Mouse (Mus musculus): Measurements from ENCODE around the gene 2810004N23Rik. TPM values are rescaled to one million over a fixed set of nuclear protein-coding genes. Genes with fewer than 3 reads are reported as not detected.

The 2810004N23Rik gene
- polyA plus RNA-seq, 1 experiment from 2014 or later: 71.0 TPM

DNA sequence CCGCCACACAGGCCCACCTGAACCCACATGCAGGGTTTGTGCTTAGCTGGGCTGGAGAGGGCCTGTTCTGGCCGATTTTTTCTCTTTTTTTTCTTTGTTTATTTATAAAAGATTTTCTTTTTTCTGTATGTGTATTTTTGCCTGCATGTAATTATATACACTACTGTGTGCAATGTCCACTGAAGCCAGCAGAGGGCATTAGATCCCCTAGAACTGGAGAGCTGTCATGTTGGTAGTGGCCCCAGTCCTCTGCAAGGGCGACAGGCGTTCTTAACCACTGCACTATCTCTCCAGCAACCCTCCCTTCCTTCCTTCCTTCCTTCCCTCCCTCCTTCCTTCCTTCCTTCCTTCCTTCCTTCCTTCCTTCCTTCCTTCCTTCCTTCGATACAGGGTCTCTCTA, 25.5 kb upstream of the 2810004N23Rik start:
- Histone ChIP-seq H3K27me3 (ENCODE audit: low read depth, poor library complexity, severe bottlenecking) (no peaks in the 10 kb centered on the region), H3K4me1 (peaks cover 11% of the 10 kb centered on the region), H3K9me3 (replicated peaks) (0 out of 2 replicates have a peak, but pooled peaks cover 1% of the 10 kb centered on the region), H3K4me3 (no peak overlapping the region), H3K27ac (no peak overlapping the region), H3K36me3 (peaks cover 90% of the 10 kb centered on the region)
- 93% methylated on average over 5 of the region's 5 CpGs for WGBS
- no peak for DNase-seq (ENCODE audit: low spot score)

DNA sequence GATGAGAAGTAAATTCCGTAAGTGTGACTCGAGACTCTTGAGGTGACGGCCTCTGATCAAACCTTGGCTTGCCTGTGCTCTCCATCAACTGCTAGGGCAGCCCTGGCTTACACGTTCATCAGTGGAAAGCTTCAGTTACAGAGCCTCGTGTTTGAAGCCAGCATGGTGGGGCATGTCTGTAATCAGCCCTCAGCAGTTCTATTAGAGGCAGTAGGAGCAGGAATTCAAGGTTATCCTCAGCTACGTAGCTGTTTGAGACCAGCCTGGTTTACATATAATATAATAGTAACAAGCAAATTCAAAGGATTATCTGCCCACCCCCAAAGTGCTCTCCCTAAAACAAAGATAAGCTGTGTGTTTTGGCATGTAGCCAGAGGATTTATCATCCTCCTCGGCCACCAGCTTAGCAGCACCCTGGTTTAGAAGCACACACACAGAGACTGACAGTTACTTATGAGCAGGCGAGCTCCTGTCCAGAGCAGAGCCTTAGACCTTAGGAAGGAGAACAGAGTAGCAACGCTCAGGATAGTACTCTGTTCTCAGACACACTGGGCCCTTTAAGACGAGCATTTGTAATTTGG, 16.1 kb upstream of the 2810004N23Rik start:
- H3K4me3 ChIP-seq: no peak overlapping the region
- no peak overlapping the region for H3K27ac ChIP-seq
- no peaks in the 10 kb centered on the region for H3K27me3 ChIP-seq (ENCODE audit: low read depth, poor library complexity, severe bottlenecking)
- no peaks in the 10 kb centered on the region for H3K9me3 ChIP-seq (replicated peaks)
- peaks cover 99% of the 10 kb centered on the region for H3K36me3 ChIP-seq
- WGBS: 93% methylated on average over 10 of the region's 10 CpGs
- no peak for DNase-seq (ENCODE audit: low spot score)
- H3K4me1 ChIP-seq: no peaks in the 10 kb centered on the region

DNA sequence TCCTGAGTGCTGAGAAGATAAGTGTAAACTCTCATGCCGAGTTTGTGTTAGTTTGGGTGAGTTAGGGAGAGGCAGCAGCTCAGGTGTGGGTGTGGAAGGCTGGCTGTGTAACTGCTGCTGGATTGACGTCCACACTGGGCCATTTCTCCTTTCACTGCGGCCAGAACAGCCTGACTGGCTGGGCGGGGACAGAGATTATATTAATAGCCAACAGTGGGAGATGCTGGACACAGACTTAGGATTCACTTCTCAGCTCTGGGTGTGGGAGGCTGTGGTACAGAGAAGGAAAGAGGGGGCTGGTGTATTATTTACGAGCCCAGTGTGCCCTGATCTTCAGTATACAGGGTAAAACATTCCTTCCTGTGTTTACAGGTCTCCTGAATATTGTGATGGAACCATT, 15.2 kb upstream of the 2810004N23Rik start:
- H3K9me3 ChIP-seq (replicated peaks): no peaks in the 10 kb centered on the region
- DNase-seq (ENCODE audit: low spot score): no peak
- no peaks in the 10 kb centered on the region for H3K27me3 ChIP-seq (ENCODE audit: low read depth, poor library complexity, severe bottlenecking)
- H3K4me1 ChIP-seq: no peaks in the 10 kb centered on the region
- H3K36me3 ChIP-seq: peaks cover 99% of the 10 kb centered on the region
- 92% methylated on average over 5 of the region's 5 CpGs for WGBS
- H3K27ac ChIP-seq: no peak overlapping the region
- no peak overlapping the region for H3K4me3 ChIP-seq

DNA sequence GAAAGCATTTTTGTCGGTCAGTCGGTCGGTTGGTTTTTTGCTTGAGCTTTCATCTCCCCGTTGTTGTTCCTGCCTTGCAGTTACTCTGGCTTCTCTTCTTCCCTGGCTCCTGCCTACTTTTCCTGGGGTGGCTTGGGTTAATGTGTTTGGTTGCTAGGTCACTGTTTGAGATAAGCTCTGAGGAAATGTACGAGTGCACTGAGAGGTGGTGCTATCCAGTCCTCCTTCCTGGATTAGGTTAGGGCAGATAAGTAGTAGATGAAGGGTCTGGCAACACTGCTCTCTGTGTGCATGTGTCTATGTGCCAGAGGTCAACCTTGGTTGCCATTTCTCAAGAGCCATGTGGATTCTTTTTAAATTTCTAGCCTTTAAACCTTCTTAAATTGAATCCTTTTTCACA, 9.8 kb upstream of the 2810004N23Rik start:
- Histone ChIP-seq H3K27me3 (ENCODE audit: low read depth, poor library complexity, severe bottlenecking) (no peaks in the 10 kb centered on the region), H3K4me1 (no peaks in the 10 kb centered on the region), H3K4me3 (no peak overlapping the region), H3K36me3 (peaks cover 79% of the 10 kb centered on the region), H3K9me3 (replicated peaks) (no peaks in the 10 kb centered on the region), H3K27ac (no peak overlapping the region)
- DNase-seq (ENCODE audit: low spot score): no peak
- 89% methylated on average over 5 of the region's 5 CpGs for WGBS

GRCm38 (mm10) chr8:124872081-124872480, 9.2 kb upstream of the 2810004N23Rik start:
- no peaks in the 10 kb centered on the region for H3K9me3 ChIP-seq (replicated peaks)
- H3K4me3 ChIP-seq: no peak overlapping the region
- no peak overlapping the region for H3K27ac ChIP-seq
- WGBS: 97% methylated on average over 7 of the region's 7 CpGs
- DNase-seq (ENCODE audit: low spot score): no peak
- peaks cover 77% of the 10 kb centered on the region for H3K36me3 ChIP-seq
- H3K4me1 ChIP-seq: no peaks in the 10 kb centered on the region
- no peaks in the 10 kb centered on the region for H3K27me3 ChIP-seq (ENCODE audit: low read depth, poor library complexity, severe bottlenecking)

DNA sequence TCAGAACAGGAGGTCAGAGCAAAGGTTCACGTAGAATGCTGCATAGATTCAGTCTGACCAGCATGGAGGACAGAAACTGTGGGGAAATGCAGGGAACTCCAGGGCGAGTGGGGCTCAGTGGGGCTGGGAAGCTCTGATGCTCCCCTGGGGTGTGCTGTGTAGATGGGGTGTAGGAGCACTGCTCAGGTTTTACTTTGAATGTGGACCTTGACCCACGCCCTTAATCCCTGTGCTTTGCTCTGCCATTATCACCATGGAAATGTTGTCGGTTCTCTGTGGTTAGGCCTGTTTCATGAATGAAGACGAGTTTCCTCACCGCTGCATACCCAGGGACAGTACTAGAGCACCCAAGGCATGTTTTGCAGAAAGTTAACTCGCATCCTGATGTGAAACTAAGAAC, 8.6 kb upstream of the 2810004N23Rik start:
- Histone ChIP-seq H3K27me3 (ENCODE audit: low read depth, poor library complexity, severe bottlenecking) (no peaks in the 10 kb centered on the region), H3K36me3 (peaks cover 77% of the 10 kb centered on the region), H3K4me3 (no peak overlapping the region), H3K9me3 (replicated peaks) (no peaks in the 10 kb centered on the region), H3K4me1 (no peaks in the 10 kb centered on the region), H3K27ac (no peak overlapping the region)
- DNase-seq (ENCODE audit: low spot score): no peak
- WGBS: 96% methylated on average over 7 of the region's 7 CpGs

DNA sequence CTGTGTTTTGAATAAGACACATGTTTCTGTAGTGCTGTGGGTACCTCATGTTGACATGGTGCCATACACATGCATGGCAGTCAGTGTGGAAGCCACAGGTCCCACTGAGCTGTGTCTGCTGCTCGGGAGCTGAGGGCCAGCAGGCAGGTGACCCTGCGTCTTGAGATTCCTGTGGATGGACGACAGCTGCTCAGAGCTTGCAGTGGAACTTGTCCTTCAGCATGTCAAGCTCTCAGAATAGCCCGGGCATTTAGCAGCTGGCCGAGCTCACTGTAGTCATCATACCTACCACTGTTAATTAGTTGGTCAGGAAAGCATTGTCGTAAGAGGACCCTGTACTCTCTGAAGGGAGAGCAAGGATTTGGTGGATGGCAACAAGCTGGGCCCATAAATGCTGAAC, 6.8 kb upstream of the 2810004N23Rik start:
- H3K4me1 ChIP-seq: no peaks in the 10 kb centered on the region
- no peaks in the 10 kb centered on the region for H3K27me3 ChIP-seq (ENCODE audit: low read depth, poor library complexity, severe bottlenecking)
- 86% methylated on average over 6 of the region's 6 CpGs for whole genome bisulfite sequencing
- H3K36me3 ChIP-seq: peaks cover 71% of the 10 kb centered on the region
- no peaks in the 10 kb centered on the region for H3K9me3 ChIP-seq (replicated peaks)
- H3K4me3 ChIP-seq: no peak overlapping the region
- H3K27ac ChIP-seq: no peak overlapping the region
- no peak for DNase-seq (ENCODE audit: low spot score)

DNA sequence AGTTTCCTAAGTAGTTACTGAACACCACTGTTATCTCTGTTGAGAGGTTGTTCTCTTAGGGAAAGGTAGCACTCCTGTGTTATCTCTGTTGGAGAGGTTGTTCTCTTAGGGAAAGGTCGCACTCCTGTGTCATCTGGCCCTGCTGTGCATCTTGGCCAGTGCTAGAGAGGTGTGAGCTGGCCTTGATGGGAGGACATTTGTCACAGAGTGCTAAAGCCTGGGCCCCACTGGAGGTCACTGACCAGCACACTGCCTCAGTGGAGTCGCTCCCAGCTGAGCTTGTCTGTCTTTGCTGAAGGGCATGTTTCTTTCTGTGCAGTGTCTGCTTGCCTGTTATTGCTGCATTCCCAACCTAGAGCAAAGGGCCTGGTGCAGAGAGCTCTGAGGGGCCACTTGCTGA, 4.2 kb upstream of the 2810004N23Rik start:
- Histone ChIP-seq H3K36me3 (peaks cover 46% of the 10 kb centered on the region), H3K9me3 (replicated peaks) (no peaks in the 10 kb centered on the region), H3K27ac (no peak overlapping the region), H3K4me3 (no peak overlapping the region), H3K4me1 (peaks cover 6% of the 10 kb centered on the region), H3K27me3 (ENCODE audit: low read depth, poor library complexity, severe bottlenecking) (no peaks in the 10 kb centered on the region)
- no peak for DNase-seq (ENCODE audit: low spot score)
- 38% methylated on average over 2 of the region's 2 CpGs for WGBS

GRCm38 (mm10) chr8:124866669-124867068, 3.7 kb upstream of the 2810004N23Rik start:
- no peak for DNase-seq (ENCODE audit: low spot score)
- no peak overlapping the region for H3K4me3 ChIP-seq
- no peaks in the 10 kb centered on the region for H3K27me3 ChIP-seq (ENCODE audit: low read depth, poor library complexity, severe bottlenecking)
- no peak overlapping the region for H3K27ac ChIP-seq
- peaks cover 41% of the 10 kb centered on the region for H3K36me3 ChIP-seq
- WGBS: 70% methylated on average over 3 of the region's 3 CpGs
- no peaks in the 10 kb centered on the region for H3K9me3 ChIP-seq (replicated peaks)
- peaks cover 9% of the 10 kb centered on the region for H3K4me1 ChIP-seq

DNA sequence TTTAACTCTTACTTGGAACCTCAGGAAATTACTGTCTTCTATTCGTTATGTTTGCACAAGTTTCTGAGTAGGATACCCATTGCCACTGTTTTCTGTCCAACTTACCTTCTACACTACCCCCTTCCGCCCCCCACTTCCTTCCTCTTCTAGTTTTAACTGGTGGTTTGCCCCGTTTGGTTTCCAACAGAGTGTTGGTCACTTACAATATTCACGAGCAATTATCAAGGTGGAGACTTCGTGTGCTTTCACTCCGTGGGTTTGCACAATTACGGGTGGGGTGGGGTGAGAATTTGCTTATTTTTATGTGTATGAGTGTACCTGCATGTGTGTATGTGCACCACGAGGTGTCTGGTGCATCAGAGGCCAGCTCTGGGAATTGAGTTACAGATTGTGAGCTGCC, 809 bp upstream of the 2810004N23Rik start:
- peak; percentile 42 for DNase-seq (ENCODE audit: low spot score)
- Histone ChIP-seq H3K27me3 (ENCODE audit: low read depth, poor library complexity, severe bottlenecking) (no peaks in the 10 kb centered on the region), H3K36me3 (peaks cover 48% of the 10 kb centered on the region), H3K4me3 (peak overlapping the region; percentile 97), H3K9me3 (replicated peaks) (no peaks in the 10 kb centered on the region), H3K27ac (peak overlapping the region; percentile 99), H3K4me1 (peaks cover 12% of the 10 kb centered on the region)
- WGBS: 20% methylated on average over 8 of the region's 8 CpGs

GRCm38 (mm10) chr8:124863163-124863677, 300 bp upstream of the 2810004N23Rik start:
- peaks cover 53% of the 10 kb centered on the region for H3K36me3 ChIP-seq
- WGBS: under 1% methylated on average over 33 of the region's 33 CpGs
- H3K27ac ChIP-seq: peak overlapping the region; percentile 99
- H3K4me1 ChIP-seq: peaks cover 12% of the 10 kb centered on the region
- peak overlapping the region; percentile 97 for H3K4me3 ChIP-seq
- H3K27me3 ChIP-seq (ENCODE audit: low read depth, poor library complexity, severe bottlenecking): no peaks in the 10 kb centered on the region
- no peak for DNase-seq (ENCODE audit: low spot score)
- H3K9me3 ChIP-seq (replicated peaks): no peaks in the 10 kb centered on the region

- H3K4me3 ChIP-seq: no peak overlapping the region
- no peaks in the 10 kb centered on the region; the same call in 1 of the 2 replicates for H3K9me3 ChIP-seq (replicated peaks)
- no peak for DNase-seq (ENCODE audit: low spot score)
- H3K27me3 ChIP-seq (ENCODE audit: low read depth, poor library complexity, severe bottlenecking): no peaks in the 10 kb centered on the region
- H3K4me1 ChIP-seq: peaks cover 12% of the 10 kb centered on the region
- peaks cover 63% of the 10 kb centered on the region for H3K36me3 ChIP-seq
- H3K27ac ChIP-seq: no peak overlapping the region
- 94% methylated on average over 3 of the region's 3 CpGs for WGBS
These were observed 2.7 kb downstream of the 2810004N23Rik start for GRCm38 (mm10) chr8:124860188-124860587.

DNA sequence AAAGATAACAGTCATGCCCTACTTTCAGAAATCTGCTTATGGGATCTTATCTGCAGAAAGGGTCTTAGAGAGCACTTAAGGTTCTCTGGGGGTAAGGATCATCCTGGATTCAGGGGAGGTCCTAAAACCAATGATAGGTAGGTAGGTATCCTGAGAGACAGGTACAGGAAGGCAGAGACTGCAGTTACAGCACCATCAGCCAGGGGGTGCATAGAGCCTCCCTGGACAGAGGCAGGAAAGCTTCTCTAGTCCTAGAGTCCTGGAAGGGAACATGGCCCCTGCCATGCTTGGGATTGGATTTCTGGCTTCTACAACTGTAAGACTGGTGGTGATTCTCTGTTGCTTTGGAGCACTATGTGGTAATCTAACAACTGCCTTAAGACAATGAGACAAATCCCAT, 3.5 kb downstream of the 2810004N23Rik start:
- Histone ChIP-seq H3K4me1 (peaks cover 12% of the 10 kb centered on the region), H3K36me3 (peaks cover 69% of the 10 kb centered on the region), H3K27me3 (ENCODE audit: low read depth, poor library complexity, severe bottlenecking) (no peaks in the 10 kb centered on the region), H3K9me3 (replicated peaks) (no peaks in the 10 kb centered on the region; the same call in 1 of the 2 replicates), H3K27ac (no peak overlapping the region), H3K4me3 (no peak overlapping the region)
- DNase-seq (ENCODE audit: low spot score): no peak

- Histone ChIP-seq H3K36me3 (peaks cover 63% of the 10 kb centered on the region), H3K4me3 (no peak overlapping the region), H3K27ac (no peak overlapping the region), H3K9me3 (replicated peaks) (no peaks in the 10 kb centered on the region; the same call in 1 of the 2 replicates), H3K27me3 (ENCODE audit: low read depth, poor library complexity, severe bottlenecking) (no peaks in the 10 kb centered on the region), H3K4me1 (no peaks in the 10 kb centered on the region)
- DNase-seq (ENCODE audit: low spot score): no peak
- 98% methylated on average over 1 of the region's 1 CpGs for WGBS
These were observed 9.4 kb downstream of the 2810004N23Rik start for GRCm38 (mm10) chr8:124853511-124853910.

Measured in limb, embryonic 10.5 days (tissue).